Mouse (Mus musculus): ENCODE measurements around the gene Clmn. TPM values are rescaled to one million over a fixed set of nuclear protein-coding genes. Genes with fewer than 3 reads are reported as not detected.
"Not testable (repeated sequence)": the region's sequence is repeated elsewhere in the genome, so short reads cannot be mapped to it uniquely, and the experiment has no call there.

The Clmn gene
- total RNA-seq, 2 experiments from 2014 or later: 2.6 to 4.2 TPM

GRCm38 (mm10) chr12:104751331-104751813 lies 113.5 kb downstream of the Clmn start:
- peak; percentile 38 for DNase-seq

- DNase-seq: no peak
Measured at GRCm38 (mm10) chr12:104748946-104749345, 115.9 kb downstream of the Clmn start.

DNA sequence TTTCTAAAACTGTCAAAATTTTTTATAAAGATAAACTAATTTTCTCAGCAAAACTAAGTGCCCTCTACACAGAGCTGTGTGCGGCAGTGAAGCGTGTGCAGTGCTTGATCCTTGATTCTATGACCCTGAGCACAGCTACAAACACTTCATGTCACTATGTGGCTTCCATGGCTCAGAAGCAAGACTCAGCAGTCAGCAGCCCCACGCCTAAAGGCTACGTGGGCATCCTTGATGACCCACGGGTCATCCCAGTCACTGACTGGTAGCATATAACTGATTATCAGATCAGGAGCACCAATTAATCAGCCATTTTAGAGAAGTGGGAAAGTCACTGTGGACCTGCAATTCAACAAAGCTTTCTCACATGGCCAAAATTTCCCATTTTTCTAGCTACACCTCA lies 117.6 kb downstream of the Clmn start:
- no peak for DNase-seq

DNA sequence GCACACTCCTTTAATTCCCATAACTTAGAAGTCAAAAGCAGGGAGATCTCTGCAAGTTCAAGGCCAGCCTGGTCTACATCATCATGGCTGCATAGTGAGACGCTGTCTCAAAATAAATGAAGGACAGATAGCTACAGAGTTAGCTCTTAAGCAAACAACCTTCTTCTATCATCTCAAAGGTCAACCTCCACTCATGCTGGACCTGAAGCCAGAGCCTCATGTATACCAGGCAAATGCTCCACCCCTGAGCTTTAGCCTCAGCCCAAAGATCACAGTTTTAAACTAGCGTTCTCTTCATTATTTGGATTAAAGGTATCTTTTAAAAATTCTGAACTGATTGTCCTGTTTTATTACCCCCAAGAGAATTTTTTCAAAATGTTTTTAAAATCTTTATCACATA lies 118.3 kb downstream of the Clmn start:
- no peak for DNase-seq

GRCm38 (mm10) chr12:104743687-104744086 lies 121.2 kb downstream of the Clmn start:
- DNase-seq: no peak

DNA sequence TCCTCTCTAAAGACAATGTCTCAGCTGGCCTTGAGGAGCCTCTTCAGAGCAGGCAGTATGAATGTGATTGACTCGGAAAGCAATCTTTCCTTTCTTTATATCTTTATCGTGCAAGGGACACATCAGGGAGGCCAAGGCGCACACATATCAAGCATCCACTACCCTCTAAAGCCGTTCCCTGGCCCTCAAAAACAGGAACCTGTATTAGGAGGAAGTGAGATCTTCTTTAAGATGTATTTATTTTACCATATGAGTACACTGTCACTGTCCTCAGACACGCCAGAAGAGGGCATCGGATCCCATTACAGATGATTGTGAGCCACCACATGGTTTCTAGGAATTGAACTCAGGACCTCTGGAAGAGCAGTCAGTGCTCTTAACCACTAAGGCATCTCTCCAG lies 122.6 kb downstream of the Clmn start:
- no peak for DNase-seq

GRCm38 (mm10) chr12:104740841-104741787 lies 123.8 kb downstream of the Clmn start:
- DNase-seq: no peak

DNA sequence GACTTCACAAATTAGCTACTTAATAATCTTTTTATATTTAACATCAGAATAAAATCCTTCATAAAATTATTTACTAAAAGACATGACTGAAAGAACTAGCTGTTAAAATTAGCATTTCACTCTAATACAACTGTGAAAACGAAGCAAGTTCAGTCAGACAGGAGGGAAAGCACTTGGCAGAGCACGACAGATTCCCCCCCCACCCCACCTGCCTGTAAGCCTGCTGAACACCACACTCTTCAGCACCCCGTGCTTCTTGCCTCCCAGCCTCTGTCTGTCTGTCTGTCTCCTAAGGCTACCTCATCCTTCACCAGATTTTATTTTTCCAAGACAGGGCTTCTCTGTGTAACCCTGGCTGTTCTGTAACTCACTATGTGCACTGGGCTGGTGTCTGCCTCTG lies 125.9 kb downstream of the Clmn start:
- DNase-seq: no peak

DNA sequence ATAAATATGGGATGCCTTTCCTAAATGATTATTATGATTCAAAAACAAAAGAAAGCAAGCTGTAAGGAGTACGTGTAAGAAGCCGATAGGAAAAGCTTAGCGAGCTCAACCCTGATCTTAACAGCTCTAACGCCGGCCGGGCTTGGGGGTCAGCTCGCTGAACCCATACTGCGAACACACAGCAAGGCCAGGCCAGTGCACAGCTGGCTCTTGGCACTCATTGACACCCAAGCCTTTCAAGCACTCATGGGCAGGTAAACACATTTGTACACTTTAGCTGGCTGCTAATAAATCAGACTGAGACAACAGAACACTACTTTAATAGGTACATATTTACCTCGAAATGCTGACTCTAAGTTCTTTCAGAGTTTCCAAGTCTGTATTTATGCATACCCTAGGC lies 126.4 kb downstream of the Clmn start:
- DNase-seq: no peak

- DNase-seq: no peak
Measured at GRCm38 (mm10) chr12:104737666-104738065, 127.2 kb downstream of the Clmn start.

GRCm38 (mm10) chr12:104735993-104736395 lies 128.9 kb downstream of the Clmn start:
- no peak for DNase-seq

DNA sequence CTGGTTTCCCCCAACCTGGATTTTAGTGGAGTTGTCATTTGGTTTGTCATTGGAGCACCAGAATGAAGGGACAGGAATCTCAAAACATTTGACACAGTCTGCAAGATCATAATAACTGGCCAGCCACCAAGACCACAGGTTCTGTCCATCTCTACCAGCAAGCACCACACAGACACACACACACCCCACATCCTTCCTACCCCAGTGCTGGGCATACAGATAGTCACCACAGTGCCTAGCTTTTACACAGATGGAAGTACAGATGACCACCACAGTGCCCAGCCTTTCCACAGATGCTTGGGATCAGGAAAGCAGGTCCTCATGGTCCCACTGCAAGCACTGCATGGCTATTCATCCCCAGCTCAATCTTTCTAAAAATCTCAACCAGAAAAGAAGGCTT lies 131.7 kb downstream of the Clmn start:
- no peak for DNase-seq

- DNase-seq: no peak
Measured at GRCm38 (mm10) chr12:104731782-104732181, 133.1 kb downstream of the Clmn start.

GRCm38 (mm10) chr12:104726436-104726835 lies 138.4 kb downstream of the Clmn start:
- DNase-seq: not testable (repeated sequence)

DNA sequence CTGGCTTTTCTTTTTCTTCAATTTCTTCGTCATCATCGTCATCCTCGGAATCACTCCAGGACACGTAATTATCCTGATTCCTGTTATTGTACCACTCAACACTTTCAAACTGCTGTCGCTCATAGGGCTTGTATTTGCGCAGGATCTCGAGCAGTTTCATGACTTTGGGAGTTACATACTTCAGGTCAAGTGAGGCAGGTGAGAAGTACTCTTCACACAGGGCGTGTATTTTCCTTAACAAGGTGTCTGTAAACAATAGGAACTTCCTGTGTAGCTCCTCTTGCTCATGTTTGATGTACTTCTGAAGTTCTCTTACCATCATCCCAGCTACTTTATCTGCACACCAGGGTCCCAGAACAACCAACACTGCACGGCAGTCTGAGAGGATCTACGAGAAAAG lies 142.8 kb downstream of the Clmn start:
- DNase-seq: no peak

DNA sequence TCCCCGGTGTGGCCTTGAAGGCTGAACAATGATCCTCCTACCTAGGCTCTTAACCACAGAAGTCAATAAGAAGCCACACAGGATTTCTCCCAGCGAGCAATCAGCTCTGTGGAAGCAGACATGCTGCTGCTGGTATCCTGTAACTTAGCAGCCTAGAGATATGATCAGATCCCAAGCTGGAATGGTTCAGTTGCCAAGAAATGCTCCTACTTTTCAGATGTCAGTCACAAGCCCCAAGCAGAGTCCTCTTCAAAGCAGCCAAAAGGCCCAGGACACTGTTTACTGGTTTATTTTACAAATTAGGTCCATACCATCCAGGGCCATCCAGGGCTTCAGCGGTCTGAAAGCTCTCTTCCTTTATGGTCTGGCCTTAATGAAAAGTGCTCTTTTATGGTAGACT lies 143.9 kb downstream of the Clmn start:
- DNase-seq: no peak

GRCm38 (mm10) chr12:104718956-104719355 lies 145.9 kb downstream of the Clmn start:
- DNase-seq: no peak

DNA sequence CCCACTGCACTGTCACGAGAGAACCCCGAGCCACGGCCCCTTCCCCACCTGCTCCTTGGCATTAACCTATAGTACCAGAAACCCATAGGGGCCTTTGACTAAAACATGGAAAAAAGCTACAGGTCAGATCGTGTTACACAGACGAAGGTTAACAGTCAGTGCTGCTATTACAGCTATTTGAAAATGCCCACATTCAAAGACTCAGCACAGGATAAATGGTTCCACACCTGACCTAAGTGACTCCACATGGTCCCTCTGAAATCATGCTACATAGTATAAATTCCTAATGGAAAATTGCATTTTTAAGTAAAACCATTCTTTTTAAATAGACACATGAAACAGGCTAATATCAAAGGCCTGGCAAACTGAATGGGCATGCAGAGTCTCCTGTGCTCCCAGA lies 148.5 kb downstream of the Clmn start:
- DNase-seq: no peak

DNA sequence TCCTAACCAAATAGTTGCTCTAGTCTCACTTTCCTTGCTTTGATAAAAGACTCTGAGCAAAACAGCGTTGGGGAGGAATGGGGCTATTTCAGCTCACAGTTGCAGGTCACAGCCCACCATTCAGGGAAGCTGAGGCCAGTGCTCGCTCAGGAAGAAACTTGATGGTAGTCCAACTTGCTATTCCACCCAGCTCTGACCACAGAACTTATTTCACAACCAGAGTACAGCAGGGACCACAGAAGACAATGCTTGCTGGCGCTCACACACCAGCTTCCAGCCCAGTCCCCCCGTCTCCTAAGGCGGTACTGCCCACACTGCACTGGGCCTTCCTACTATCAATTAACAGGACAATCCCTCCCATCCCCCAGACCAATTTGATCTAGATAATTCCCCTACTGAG lies 149.4 kb downstream of the Clmn start:
- no peak for DNase-seq

Other genes starting within 250 kb of the Clmn start
- gene Dicer1, start 113.1 kb downstream of the Clmn start, total RNA-seq (2021): 10 to 100 TPM; 27.8 to 31.2 TPM
- gene Syne3, start 144.7 kb upstream of the Clmn start, total RNA-seq (2021): 1 to 10 TPM; 3.2 to 4.6 TPM
- gene Glrx5, start 167.6 kb upstream of the Clmn start, total RNA-seq (2021): 10 to 100 TPM; 63.5 to 64.9 TPM